Mouse (Mus musculus): ENCODE measurements at regions not wholly inside any gene's neighbourhood (a gene's known extent, or its start where the extent isn't known, plus 50 kb on each side); places are given as distances from the start of the nearest gene placed in this dataset.

DNA sequence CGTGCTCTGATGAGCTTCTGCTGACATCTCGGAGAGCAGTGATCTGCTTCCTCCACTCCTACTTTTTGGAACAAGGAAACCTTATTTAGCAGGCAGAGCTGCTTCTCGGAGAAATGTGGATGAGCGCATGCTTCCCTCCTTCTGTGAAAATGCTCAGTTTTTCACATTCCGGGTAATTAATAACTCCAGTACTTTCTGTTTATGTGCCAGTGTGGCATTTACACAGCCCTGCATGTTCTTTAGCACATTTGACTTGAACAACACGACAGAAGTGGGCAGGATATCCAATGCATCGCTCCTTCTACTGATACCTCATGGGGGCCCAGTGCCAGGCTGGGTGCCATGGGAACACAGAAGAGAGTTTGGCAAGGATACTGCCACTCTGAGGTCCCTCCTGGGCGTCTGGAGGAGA is 117.5 kb downstream of the Tex36 start:
- TF ChIP-seq CTCF (conservative IDR thresholded peaks at IDR 0.05; ENCODE audit: insufficient read depth, insufficient read length, low read depth, low read length) (no peak), POLR2A (IDR thresholded peaks at IDR 0.05; ENCODE audit: low read depth, low read length) (no peak)

All from kidney, adult 2 months (tissue).